Mouse (Mus musculus) MEL (cell line): ENCODE data around the gene Myf5. TPM values are rescaled to one million over a fixed set of nuclear protein-coding genes. Genes with fewer than 3 reads are reported as not detected.

Experiments
- DNase-seq: peaks from one replicate; pipeline ENCODE4 v3.0.0; 2011; ENCODE audit warnings: low read depth, low spot score
- H3K27ac ChIP-seq: 2 replicates; pipeline ENCODE4 v1.5.1; 2012; ENCODE audit warnings: low read depth, mild to moderate bottlenecking, control low read depth, low read length, moderate library complexity; ENCODE audit not compliant: control insufficient read depth
- H3K27me3 ChIP-seq, 2 experiments: fragments of 150-350 bp in 1 of 2; sonication (generic) in 1 of 2; 2 replicates each; pipeline ENCODE4 v1.6.1; 2012; ENCODE audit warnings: low read length in 2 of 2, mild to moderate bottlenecking in 2 of 2, improper control_type of control experiment in 1 of 2, moderate library complexity in 1 of 2; ENCODE audit not compliant: insufficient read depth in 2 of 2, control insufficient read depth in 1 of 2
- H3K36me3 ChIP-seq, 2 experiments: 2 replicates each; pipeline ENCODE4 v1.6.1; 2012 to 2014; ENCODE audit warnings: low read length in 2 of 2, improper control_type of control experiment in 1 of 2, inconsistent platforms in 1 of 2, mild to moderate bottlenecking in 1 of 2; ENCODE audit not compliant: insufficient read depth in 2 of 2, control insufficient read depth in 1 of 2
- H3K4me1 ChIP-seq, 2 experiments: fragments of 150-350 bp in 1 of 2; sonication (generic) in 1 of 2; 2 replicates each; pipeline ENCODE4 v1.6.1; 2012; ENCODE audit warnings: low read length in 2 of 2, improper control_type of control experiment in 1 of 2, mild to moderate bottlenecking in 1 of 2; ENCODE audit not compliant: insufficient read depth in 2 of 2, control insufficient read depth in 1 of 2
- H3K4me3 ChIP-seq, 2 experiments: fragments of 150-350 bp in 1 of 2; sonication (generic) in 1 of 2; 2 replicates each; pipeline ENCODE4 v1.5.1; 2012; ENCODE audit warnings: low read depth in 2 of 2, low read length in 2 of 2, mild to moderate bottlenecking in 2 of 2, moderate library complexity in 2 of 2, control low read depth in 1 of 2, improper control_type of control experiment in 1 of 2; ENCODE audit not compliant: control insufficient read depth in 1 of 2, insufficient read depth in 1 of 2
- H3K79me2 ChIP-seq: 2 replicates; pipeline ENCODE4 v1.6.1; 2012; ENCODE audit warnings: mild to moderate bottlenecking, low read length, moderate library complexity; ENCODE audit not compliant: control insufficient read depth, poor library complexity, insufficient read depth
- H3K9ac ChIP-seq: 2 replicates; pipeline ENCODE4 v1.6.1; 2012; ENCODE audit warnings: low read depth, mild to moderate bottlenecking, control low read depth, low read length, moderate library complexity; ENCODE audit not compliant: control insufficient read depth, poor library complexity, severe bottlenecking
- H3K9me3 ChIP-seq: fragments of 150-350 bp; sonication (generic); replicated peaks from 2 replicates; pipeline ENCODE4 v1.6.1; 2012; ENCODE audit warnings: mild to moderate bottlenecking, low read length, improper control_type of control experiment, moderate library complexity; ENCODE audit not compliant: insufficient read depth
- BHLHE40 ChIP-seq: IDR thresholded peaks from 2 replicates; pipeline ENCODE4 v1.6.1; 2012; ENCODE audit warnings: low read depth, mild to moderate bottlenecking, inconsistent platforms, low read length, improper control_type of control experiment, borderline replicate concordance
- CHD1 ChIP-seq: IDR thresholded peaks from 2 replicates; pipeline ENCODE4 v1.6.1; 2012; ENCODE audit warnings: low read depth, mild to moderate bottlenecking, inconsistent platforms, low read length, improper control_type of control experiment
- EP300 ChIP-seq, 2 experiments: IDR thresholded peaks; 2 replicates each; pipeline ENCODE4 v1.6.1; 2011; ENCODE audit warnings: improper control_type of control experiment in 2 of 2, low read length in 2 of 2, low read depth in 1 of 2, mild to moderate bottlenecking in 1 of 2
- ETS1 ChIP-seq: IDR thresholded peaks from 2 replicates; pipeline ENCODE4 v1.6.1; 2012; ENCODE audit warnings: low read depth, mild to moderate bottlenecking, inconsistent platforms, low read length, improper control_type of control experiment, moderate library complexity
- GABPA ChIP-seq: IDR thresholded peaks from 2 replicates; pipeline ENCODE4 v1.6.1; 2012; ENCODE audit warnings: low read depth, mild to moderate bottlenecking, inconsistent platforms, low read length, improper control_type of control experiment, moderate library complexity
- GATA1 ChIP-seq: IDR thresholded peaks from 2 replicates; pipeline ENCODE4 v1.6.1; 2011; ENCODE audit warnings: low read depth, low read length, improper control_type of control experiment
- HCFC1 ChIP-seq: IDR thresholded peaks from 2 replicates; pipeline ENCODE4 v1.6.1; 2012; ENCODE audit warnings: low read depth, mild to moderate bottlenecking, inconsistent platforms, low read length, improper control_type of control experiment, moderate library complexity
- JUND ChIP-seq: IDR thresholded peaks from 2 replicates; pipeline ENCODE4 v1.6.1; 2011; ENCODE audit warnings: low read depth, mild to moderate bottlenecking, improper control_type of control experiment, low read length
- KAT2A ChIP-seq: conservative IDR thresholded peaks from 2 replicates; pipeline ENCODE4 v1.6.1; 2012; ENCODE audit warnings: low read depth, low read length, improper control_type of control experiment, inconsistent platforms
- MAFK ChIP-seq: IDR thresholded peaks from 2 replicates; pipeline ENCODE4 v1.6.1; 2011; ENCODE audit warnings: low read depth, mild to moderate bottlenecking, low read length, improper control_type of control experiment, borderline replicate concordance
- MAX ChIP-seq: IDR thresholded peaks from 2 replicates; pipeline ENCODE4 v1.6.1; 2011; ENCODE audit warnings: low read length, improper control_type of control experiment
- MAZ ChIP-seq: IDR thresholded peaks from 2 replicates; pipeline ENCODE4 v1.6.1; 2012; ENCODE audit warnings: low read depth, mild to moderate bottlenecking, inconsistent platforms, low read length, improper control_type of control experiment
- MYB ChIP-seq: IDR thresholded peaks from 2 replicates; pipeline ENCODE4 v1.6.1; 2011; ENCODE audit warnings: mild to moderate bottlenecking, low read depth, low read length, improper control_type of control experiment
- NELFE ChIP-seq: IDR thresholded peaks from 2 replicates; pipeline ENCODE4 v1.6.1; 2011; ENCODE audit warnings: low read depth, low read length, improper control_type of control experiment
- NRF1 ChIP-seq: IDR thresholded peaks from 2 replicates; pipeline ENCODE4 v1.6.1; 2014; ENCODE audit warnings: low read depth, mild to moderate bottlenecking, inconsistent platforms, low read length, improper control_type of control experiment, moderate library complexity; ENCODE audit not compliant: poor library complexity, insufficient read depth, severe bottlenecking
- POLR2AphosphoS5 ChIP-seq: IDR thresholded peaks from 2 replicates; pipeline ENCODE4 v1.6.1; 2012; ENCODE audit warnings: low read depth, borderline replicate concordance, mild to moderate bottlenecking, inconsistent platforms, low read length, moderate library complexity, mixed read lengths
- RAD21 ChIP-seq: IDR thresholded peaks from 2 replicates; pipeline ENCODE4 v1.6.1; 2011; ENCODE audit warnings: mild to moderate bottlenecking, low read depth, low read length, improper control_type of control experiment
- RCOR1 ChIP-seq: IDR thresholded peaks from 2 replicates; pipeline ENCODE4 v1.6.1; 2012; ENCODE audit warnings: low read depth, mild to moderate bottlenecking, inconsistent platforms, low read length, improper control_type of control experiment
- SIN3A ChIP-seq: IDR thresholded peaks from 2 replicates; pipeline ENCODE4 v1.6.1; 2012; ENCODE audit warnings: low read length, improper control_type of control experiment, inconsistent platforms
- SMC3 ChIP-seq: IDR thresholded peaks from 2 replicates; pipeline ENCODE4 v1.6.1; 2011; ENCODE audit warnings: low read depth, low read length, improper control_type of control experiment
- TAL1 ChIP-seq: IDR thresholded peaks from 2 replicates; pipeline ENCODE4 v1.6.1; 2012; ENCODE audit warnings: mild to moderate bottlenecking, inconsistent platforms, low read length, moderate library complexity, mixed read lengths
- TCF12 ChIP-seq: IDR thresholded peaks from 2 replicates; pipeline ENCODE4 v1.6.1; 2014; ENCODE audit warnings: low read depth, mild to moderate bottlenecking, inconsistent platforms, low read length, improper control_type of control experiment, moderate library complexity
- ZMIZ1 ChIP-seq: IDR thresholded peaks from 2 replicates; pipeline ENCODE4 v1.6.1; 2012; ENCODE audit warnings: low read depth, mild to moderate bottlenecking, inconsistent platforms, low read length, improper control_type of control experiment, moderate library complexity
- ZNF384 ChIP-seq: IDR thresholded peaks from 2 replicates; pipeline ENCODE4 v1.6.1; 2012; ENCODE audit warnings: low read depth, mild to moderate bottlenecking, inconsistent platforms, low read length, improper control_type of control experiment
- polyA plus RNA-seq, 2 experiments: library from polyadenylated mRNA; stranded (reverse) in 1 of 2; unstranded in 1 of 2; fragments of >175 nt in 1 of 2; fragments of >200 nt in 1 of 2; gene quantifications; 2 replicates each; pipeline versions ENCODE4 v1.2.1 to v1.2.4; 2012; ENCODE audit warnings: low replicate concordance in 2 of 2, low read depth in 1 of 2; ENCODE audit not compliant: insufficient read length in 2 of 2, insufficient read depth in 1 of 2, missing spikeins in 1 of 2
- total RNA-seq: library from RNA; depleted of rRNA; stranded (reverse); fragments of 300-350 nt; gene quantifications from 2 replicates; pipeline ENCODE4 v1.2.3, GENCODE M21; 2012

The Myf5 gene
- total and polyA plus RNA-seq, 3 experiments = not detected

DNA sequence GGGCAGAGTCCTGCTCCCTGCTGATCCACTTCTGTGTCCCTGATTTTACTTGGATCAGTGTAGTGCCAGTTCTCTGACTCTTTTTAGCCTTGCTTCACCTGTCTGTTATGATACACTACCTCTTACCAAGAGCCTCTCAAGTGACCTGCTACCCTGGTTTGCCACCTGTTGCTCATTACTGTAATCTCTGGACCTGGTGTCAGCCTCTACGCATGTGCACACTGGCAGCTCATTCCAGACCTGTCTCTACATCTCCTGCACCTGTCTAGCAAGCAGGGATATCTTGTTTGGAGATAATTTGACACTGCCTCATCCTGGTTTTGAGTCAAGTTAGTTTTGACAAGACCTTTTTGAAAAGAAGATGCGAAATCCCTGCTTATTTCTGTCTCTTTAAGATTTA, 20.5 kb upstream of the Myf5 start:
- no peaks in the 10 kb centered on the region for H3K4me1 ChIP-seq
- H3K79me2 ChIP-seq = no peaks in the 10 kb centered on the region
- no peaks in the 10 kb centered on the region for H3K36me3 ChIP-seq
- no peaks in the 10 kb centered on the region; a peak in 1 of 4 replicates for H3K27me3 ChIP-seq
- H3K9me3 ChIP-seq = no peaks in the 10 kb centered on the region
- TF ChIP-seq ZMIZ1 (no peak), EP300 (IDR thresholded peaks at IDR 0.05; ENCODE audit: low read depth in 1 of 2, low read length in 2 of 2) (no peak), MAX (no peak), GABPA (no peak), RCOR1 (no peak), ETS1 (no peak), TAL1 (no peak), NRF1 (no peak), BHLHE40 (no peak)
- DNase-seq = no peak
- H3K9ac ChIP-seq = no peak overlapping the region
- H3K4me3 ChIP-seq = no peak overlapping the region
- H3K27ac ChIP-seq = no peak overlapping the region

GRCm38 (mm10) chr10:107503430-107503829, 17.5 kb upstream of the Myf5 start:
- Histone ChIP-seq H3K36me3 (no peaks in the 10 kb centered on the region), H3K27ac (no peak overlapping the region), H3K27me3 (no peaks in the 10 kb centered on the region; a peak in 1 of 4 replicates), H3K4me3 (no peak overlapping the region), H3K9ac (no peak overlapping the region), H3K9me3 (no peaks in the 10 kb centered on the region), H3K4me1 (no peaks in the 10 kb centered on the region), H3K79me2 (no peaks in the 10 kb centered on the region)
- TF ChIP-seq TCF12 = no peak
- TF ChIP-seq GATA1 = no peak
- no peak for TF ChIP-seq BHLHE40
- TF ChIP-seq ZMIZ1 = no peak
- TF ChIP-seq JUND = no peak
- no peak for TF ChIP-seq ZNF384
- TF ChIP-seq MAFK = no peak
- no peak for TF ChIP-seq MYB
- DNase-seq = no peak

- Histone ChIP-seq H3K36me3 (no peaks in the 10 kb centered on the region), H3K4me1 (no peaks in the 10 kb centered on the region), H3K4me3 (no peak overlapping the region), H3K79me2 (no peaks in the 10 kb centered on the region), H3K27me3 (no peaks in the 10 kb centered on the region; a peak in 1 of 4 replicates), H3K27ac (no peak overlapping the region), H3K9ac (no peak overlapping the region), H3K9me3 (no peaks in the 10 kb centered on the region)
- DNase-seq = no peak
- TF ChIP-seq TAL1 = no peak
- TF ChIP-seq RAD21 = no peak
- TF ChIP-seq JUND = no peak
- TF ChIP-seq ETS1 = no peak
- no peak for TF ChIP-seq MAX
- no peak for TF ChIP-seq MAZ
- TF ChIP-seq SIN3A = no peak
- TF ChIP-seq HCFC1 = no peak
- TF ChIP-seq NELFE = no peak
- TF ChIP-seq SMC3 = no peak
- no peak for TF ChIP-seq KAT2A
- no peak for TF ChIP-seq TCF12
- no peak for TF ChIP-seq CHD1
- no peak for TF ChIP-seq EP300 (IDR thresholded peaks at IDR 0.05; ENCODE audit: low read depth in 1 of 2, low read length in 2 of 2)
- TF ChIP-seq MYB = no peak
- TF ChIP-seq BHLHE40 = no peak
- no peak for TF ChIP-seq MAFK
- TF ChIP-seq POLR2AphosphoS5 = no peak
Observed at GRCm38 (mm10) chr10:107502193-107502592, 16.3 kb upstream of the Myf5 start.
